Mouse (Mus musculus) neural tube, embryonic 14.5 days (tissue): ENCODE data around the gene Mroh2a. TPM values are rescaled to one million over a fixed set of nuclear protein-coding genes. Genes with fewer than 3 reads are reported as not detected.

ENCODE experiments used
- ATAC-seq: fragments of 200-750 bp; cut with Nextera tagmentation; 2 replicates; pipeline ENCODE4 v1.8.0; 2017; ENCODE audit warnings: low read depth, mild to moderate bottlenecking, moderate TSS enrichment, moderate library complexity
- H3K27ac ChIP-seq: fragments of 300-500 bp; sonication (generic); 2 replicates; pipeline ENCODE4 v1.5.1; 2014; ENCODE audit warnings: low read depth, mild to moderate bottlenecking, control low read depth, low read length, moderate library complexity, mixed read lengths
- H3K27me3 ChIP-seq: fragments of 300-500 bp; sonication (generic); 2 replicates; pipeline ENCODE4 v1.6.1; 2014; ENCODE audit warnings: low read length; ENCODE audit not compliant: control insufficient read depth, insufficient read depth
- H3K36me3 ChIP-seq: fragments of 300-500 bp; sonication (generic); 2 replicates; pipeline ENCODE4 v1.6.1; 2014; ENCODE audit warnings: low read length, mixed read lengths; ENCODE audit not compliant: control insufficient read depth, insufficient read depth
- H3K4me1 ChIP-seq: fragments of 300-500 bp; sonication (generic); 2 replicates; pipeline ENCODE4 v1.6.1; 2014; ENCODE audit warnings: low read length; ENCODE audit not compliant: control insufficient read depth, insufficient read depth
- H3K4me2 ChIP-seq: fragments of 300-500 bp; sonication (generic); 2 replicates; pipeline ENCODE4 v1.6.1; 2014; ENCODE audit warnings: mild to moderate bottlenecking, low read depth, low read length, control low read depth
- H3K4me3 ChIP-seq: fragments of 300-500 bp; sonication (generic); 2 replicates; pipeline ENCODE4 v1.5.1; 2014; ENCODE audit warnings: low read depth, low read length, control low read depth, mixed read lengths
- H3K9ac ChIP-seq: fragments of 300-500 bp; sonication (generic); replicated peaks from 2 replicates; pipeline ENCODE4 v1.6.1; 2014; ENCODE audit warnings: low read depth, mild to moderate bottlenecking, control low read depth, low read length, mixed read lengths
- H3K9me3 ChIP-seq: fragments of 300-500 bp; sonication (generic); 2 replicates; pipeline ENCODE4 v1.6.1; 2016; ENCODE audit warnings: low read length; ENCODE audit not compliant: control insufficient read depth
- WGBS: fragments of 180-500 bp; shearing (Covaris S2); extraction: QIAGEN DNeasy Blood & Tissue Kit; methylation state at CpG from one replicate; pipeline ENCODE4 v1.1.7; 2014; 5-methylcytosine and 5-hydroxymethylcytosine counted together
- polyA plus RNA-seq: library from polyadenylated mRNA; unstranded; fragments of >200 nt; fragmentation: Nextera tagmentation; extraction: Ambion mirVana; gene quantifications from 2 replicates; pipeline ENCODE4 v1.2.1, GENCODE M21; 2014

The Mroh2a gene
- polyA plus RNA-seq, 1 experiment from 2014 or later = 0.71 TPM

GRCm38 (mm10) chr1:88264869-88265240, 38.1 kb downstream of the Mroh2a start:
- ATAC-seq = no peak
- no peaks in the 10 kb centered on the region for H3K9me3 ChIP-seq
- 81% methylated on average over 4 of the region's 4 CpGs for WGBS
- no peak overlapping the region for H3K9ac ChIP-seq
- no peak overlapping the region for H3K4me2 ChIP-seq
- H3K27ac ChIP-seq = no peak overlapping the region
- H3K4me3 ChIP-seq = no peak overlapping the region
- H3K4me1 ChIP-seq = no peaks in the 10 kb centered on the region
- H3K36me3 ChIP-seq = peaks cover 85% of the 10 kb centered on the region
- H3K27me3 ChIP-seq = no peaks in the 10 kb centered on the region

GRCm38 (mm10) chr1:88266123-88266522, 39.3 kb downstream of the Mroh2a start:
- Histone ChIP-seq H3K4me2 (no peak overlapping the region), H3K9ac (no peak overlapping the region), H3K27me3 (no peaks in the 10 kb centered on the region), H3K4me1 (no peaks in the 10 kb centered on the region), H3K36me3 (peaks cover 78% of the 10 kb centered on the region), H3K9me3 (no peaks in the 10 kb centered on the region), H3K27ac (no peak overlapping the region), H3K4me3 (no peak overlapping the region)
- 89% methylated on average over 13 of the region's 13 CpGs for WGBS
- no peak for ATAC-seq

GRCm38 (mm10) chr1:88267489-88267888, 40.7 kb downstream of the Mroh2a start:
- 93% methylated on average over 6 of the region's 6 CpGs for WGBS
- H3K27ac ChIP-seq = no peak overlapping the region
- no peak overlapping the region for H3K4me2 ChIP-seq
- H3K9me3 ChIP-seq = no peaks in the 10 kb centered on the region
- H3K4me3 ChIP-seq = no peak overlapping the region
- H3K27me3 ChIP-seq = no peaks in the 10 kb centered on the region
- H3K9ac ChIP-seq = no peak overlapping the region
- ATAC-seq = 0 out of 2 replicates have a peak, but pooled peaks have one; percentile 7
- no peaks in the 10 kb centered on the region for H3K4me1 ChIP-seq
- peaks cover 76% of the 10 kb centered on the region for H3K36me3 ChIP-seq

GRCm38 (mm10) chr1:88268070-88268469, 41.3 kb downstream of the Mroh2a start:
- no peak overlapping the region for H3K9ac ChIP-seq
- ATAC-seq = no peak

GRCm38 (mm10) chr1:88269539-88270309, 42.9 kb downstream of the Mroh2a start:
- Histone ChIP-seq H3K4me3 (no peak overlapping the region), H3K36me3 (peaks cover 71% of the 10 kb centered on the region), H3K4me2 (no peak overlapping the region), H3K27ac (no peak overlapping the region), H3K27me3 (no peaks in the 10 kb centered on the region), H3K4me1 (no peaks in the 10 kb centered on the region), H3K9me3 (no peaks in the 10 kb centered on the region), H3K9ac (no peak overlapping the region)
- 90% methylated on average over 12 of the region's 12 CpGs for WGBS
- no peak for ATAC-seq

More at GRCm38 (mm10) chr1:88268070-88268469, 41.3 kb downstream of the Mroh2a start:
- no peaks in the 10 kb centered on the region for H3K27me3 ChIP-seq
- H3K27ac ChIP-seq = no peak overlapping the region
- WGBS = 89% methylated on average over 6 of the region's 6 CpGs
- peaks cover 76% of the 10 kb centered on the region for H3K36me3 ChIP-seq
- no peak overlapping the region for H3K4me2 ChIP-seq
- H3K4me3 ChIP-seq = no peak overlapping the region
- no peaks in the 10 kb centered on the region for H3K4me1 ChIP-seq
- no peaks in the 10 kb centered on the region for H3K9me3 ChIP-seq

- Histone ChIP-seq H3K4me2 (no peak overlapping the region), H3K9ac (no peak overlapping the region), H3K27me3 (no peaks in the 10 kb centered on the region), H3K4me3 (no peak overlapping the region), H3K27ac (no peak overlapping the region), H3K36me3 (peaks cover 39% of the 10 kb centered on the region), H3K9me3 (no peaks in the 10 kb centered on the region), H3K4me1 (peaks cover 16% of the 10 kb centered on the region)
- WGBS = 62% methylated on average over 4 of the region's 4 CpGs
- ATAC-seq = no peak
These were observed 46.1 kb downstream of the Mroh2a start for GRCm38 (mm10) chr1:88272851-88273250.

GRCm38 (mm10) chr1:88273326-88273725, 46.5 kb downstream of the Mroh2a start:
- H3K36me3 ChIP-seq = peaks cover 35% of the 10 kb centered on the region
- no peak overlapping the region for H3K4me3 ChIP-seq
- no peak for ATAC-seq
- no peak overlapping the region for H3K4me2 ChIP-seq
- H3K9me3 ChIP-seq = no peaks in the 10 kb centered on the region
- peaks cover 16% of the 10 kb centered on the region for H3K4me1 ChIP-seq
- 97% methylated on average over 3 of the region's 3 CpGs for WGBS
- H3K27ac ChIP-seq = no peak overlapping the region
- H3K9ac ChIP-seq = no peak overlapping the region
- no peaks in the 10 kb centered on the region for H3K27me3 ChIP-seq

- H3K9me3 ChIP-seq = no peaks in the 10 kb centered on the region
- H3K9ac ChIP-seq = no peak overlapping the region
- H3K4me2 ChIP-seq = no peak overlapping the region
- H3K27ac ChIP-seq = no peak overlapping the region
- H3K27me3 ChIP-seq = no peaks in the 10 kb centered on the region
- 83% methylated on average over 4 of the region's 4 CpGs for WGBS
- H3K36me3 ChIP-seq = peaks cover 30% of the 10 kb centered on the region
- peaks cover 16% of the 10 kb centered on the region for H3K4me1 ChIP-seq
- H3K4me3 ChIP-seq = no peak overlapping the region
- no peak for ATAC-seq
These were observed 47.0 kb downstream of the Mroh2a start for GRCm38 (mm10) chr1:88273832-88274231.

GRCm38 (mm10) chr1:88274371-88275077, 47.7 kb downstream of the Mroh2a start:
- H3K9ac ChIP-seq = no peak overlapping the region
- peaks cover 16% of the 10 kb centered on the region for H3K4me1 ChIP-seq
- 74% methylated on average over 11 of the region's 11 CpGs for whole genome bisulfite sequencing
- peaks cover 23% of the 10 kb centered on the region for H3K36me3 ChIP-seq
- no peak overlapping the region for H3K4me2 ChIP-seq
- no peaks in the 10 kb centered on the region for H3K27me3 ChIP-seq
- no peak for ATAC-seq
- H3K27ac ChIP-seq = no peak overlapping the region
- no peak overlapping the region for H3K4me3 ChIP-seq
- no peaks in the 10 kb centered on the region for H3K9me3 ChIP-seq
